Mouse (Mus musculus): ENCODE measurements at regions not wholly inside any gene's neighbourhood (a gene's known extent, or its start where the extent isn't known, plus 50 kb on each side); places are given as distances from the start of the nearest gene placed in this dataset.

GRCm38 (mm10) chrX:12877506-12877905 lies 115.6 kb upstream of the Med14 start:
- Histone ChIP-seq H3K4me1 (ENCODE audit: control insufficient read depth, insufficient read depth, low read length) (no peaks in the 10 kb centered on the region), H3K9ac (ENCODE audit: low read length) (no peak overlapping the region), H3K4me2 (no peak overlapping the region), H3K27ac (ENCODE audit: low read depth, low read length) (no peak overlapping the region), H3K4me3 (ENCODE audit: low read depth, low read length) (no peak overlapping the region), H3K9me3 (ENCODE audit: control insufficient read depth, low read length) (no peaks in the 10 kb centered on the region), H3K36me3 (ENCODE audit: control insufficient read depth, insufficient read depth, low read length) (no peaks in the 10 kb centered on the region), H3K27me3 (ENCODE audit: control insufficient read depth, insufficient read depth, low read length) (no peaks in the 10 kb centered on the region)
- no peak for ATAC-seq (ENCODE audit: low FRiP score)
- WGBS = 37% methylated on average over 4 of the region's 4 CpGs
- DNase-seq (ENCODE audit: low spot score, missing footprints) = no peak

GRCm38 (mm10) chrX:12873698-12874144 lies 111.8 kb upstream of the Med14 start:
- Histone ChIP-seq H3K27ac (ENCODE audit: low read depth, low read length) (peak overlapping the region; percentile 72), H3K36me3 (ENCODE audit: control insufficient read depth, insufficient read depth, low read length) (no peaks in the 10 kb centered on the region), H3K4me2 (peak overlapping the region; percentile 26; the same call in 1 of the 2 replicates), H3K27me3 (ENCODE audit: control insufficient read depth, insufficient read depth, low read length) (no peaks in the 10 kb centered on the region), H3K4me3 (ENCODE audit: low read depth, low read length) (peak overlapping the region; percentile 23), H3K4me1 (ENCODE audit: control insufficient read depth, insufficient read depth, low read length) (no peaks in the 10 kb centered on the region), H3K9ac (ENCODE audit: low read length) (peak overlapping the region; percentile 45), H3K9me3 (ENCODE audit: control insufficient read depth, low read length) (no peaks in the 10 kb centered on the region)
- DNase-seq (ENCODE audit: low spot score, missing footprints) = peak; percentile 97
- 34% methylated on average over 22 of the region's 22 CpGs for WGBS
- peak; percentile 94 for ATAC-seq (ENCODE audit: low FRiP score)

- DNase-seq (ENCODE audit: low spot score, missing footprints) = no peak
- Histone ChIP-seq H3K9me3 (ENCODE audit: control insufficient read depth, low read length) (no peaks in the 10 kb centered on the region), H3K4me1 (ENCODE audit: control insufficient read depth, insufficient read depth, low read length) (no peaks in the 10 kb centered on the region), H3K27ac (ENCODE audit: low read depth, low read length) (peak overlapping the region; percentile 72), H3K4me2 (peak overlapping the region; percentile 26; the same call in 1 of the 2 replicates), H3K36me3 (ENCODE audit: control insufficient read depth, insufficient read depth, low read length) (no peaks in the 10 kb centered on the region), H3K4me3 (ENCODE audit: low read depth, low read length) (peak overlapping the region; percentile 23; the same call in 1 of the 2 replicates), H3K9ac (ENCODE audit: low read length) (peak overlapping the region; percentile 45), H3K27me3 (ENCODE audit: control insufficient read depth, insufficient read depth, low read length) (no peaks in the 10 kb centered on the region)
- ATAC-seq (ENCODE audit: low FRiP score) = peak; percentile 64
- 28% methylated on average over 6 of the region's 6 CpGs for WGBS
These were observed 111.4 kb upstream of the Med14 start for GRCm38 (mm10) chrX:12873230-12873629.

GRCm38 (mm10) chrX:12866885-12867498 lies 105.1 kb upstream of the Med14 start:
- H3K9me3 ChIP-seq (ENCODE audit: control insufficient read depth, low read length) = no peaks in the 10 kb centered on the region
- WGBS = 94% methylated on average over 5 of the region's 5 CpGs
- no peaks in the 10 kb centered on the region for H3K4me1 ChIP-seq (ENCODE audit: control insufficient read depth, insufficient read depth, low read length)
- no peak overlapping the region for H3K9ac ChIP-seq (ENCODE audit: low read length)
- H3K27ac ChIP-seq (ENCODE audit: low read depth, low read length) = no peak overlapping the region
- ATAC-seq (ENCODE audit: low FRiP score) = no peak
- H3K4me3 ChIP-seq (ENCODE audit: low read depth, low read length) = no peak overlapping the region
- no peak for DNase-seq (ENCODE audit: low spot score, missing footprints)
- no peaks in the 10 kb centered on the region for H3K36me3 ChIP-seq (ENCODE audit: control insufficient read depth, insufficient read depth, low read length)
- no peak overlapping the region for H3K4me2 ChIP-seq
- no peaks in the 10 kb centered on the region for H3K27me3 ChIP-seq (ENCODE audit: control insufficient read depth, insufficient read depth, low read length)

GRCm38 (mm10) chrX:12866176-12866575 lies 104.3 kb upstream of the Med14 start:
- Histone ChIP-seq H3K4me3 (ENCODE audit: low read depth, low read length) (no peak overlapping the region), H3K4me2 (no peak overlapping the region), H3K36me3 (ENCODE audit: control insufficient read depth, insufficient read depth, low read length) (no peaks in the 10 kb centered on the region), H3K9ac (ENCODE audit: low read length) (no peak overlapping the region), H3K27me3 (ENCODE audit: control insufficient read depth, insufficient read depth, low read length) (no peaks in the 10 kb centered on the region), H3K9me3 (ENCODE audit: control insufficient read depth, low read length) (no peaks in the 10 kb centered on the region), H3K4me1 (ENCODE audit: control insufficient read depth, insufficient read depth, low read length) (no peaks in the 10 kb centered on the region), H3K27ac (ENCODE audit: low read depth, low read length) (no peak overlapping the region)
- DNase-seq (ENCODE audit: low spot score, missing footprints) (no peak), ATAC-seq (ENCODE audit: low FRiP score) (no peak)
- 92% methylated on average over 3 of the region's 3 CpGs for WGBS

- 75% methylated on average over 6 of the region's 6 CpGs for WGBS
- Histone ChIP-seq H3K4me2 (no peak overlapping the region), H3K4me3 (ENCODE audit: low read depth, low read length) (no peak overlapping the region), H3K9me3 (ENCODE audit: control insufficient read depth, low read length) (no peaks in the 10 kb centered on the region), H3K4me1 (ENCODE audit: control insufficient read depth, insufficient read depth, low read length) (peaks cover 5% of the 10 kb centered on the region; the same call in 1 of the 2 replicates), H3K27me3 (ENCODE audit: control insufficient read depth, insufficient read depth, low read length) (no peaks in the 10 kb centered on the region), H3K27ac (ENCODE audit: low read depth, low read length) (no peak overlapping the region), H3K36me3 (ENCODE audit: control insufficient read depth, insufficient read depth, low read length) (no peaks in the 10 kb centered on the region), H3K9ac (ENCODE audit: low read length) (no peak overlapping the region)
- no peak for DNase-seq (ENCODE audit: low spot score, missing footprints)
- ATAC-seq (ENCODE audit: low FRiP score) = no peak
These were observed 98.3 kb upstream of the Med14 start for GRCm38 (mm10) chrX:12860168-12860567.

GRCm38 (mm10) chrX:12858757-12859156 lies 96.9 kb upstream of the Med14 start:
- peak; percentile 20; the same call in 1 of the 2 replicates for ATAC-seq (ENCODE audit: low FRiP score)

GRCm38 (mm10) chrX:12857881-12858755 lies 96.2 kb upstream of the Med14 start:
- Histone ChIP-seq H3K4me2 (peak overlapping the region; percentile 34), H3K4me1 (ENCODE audit: control insufficient read depth, insufficient read depth, low read length) (peaks cover 5% of the 10 kb centered on the region; the same call in 1 of the 2 replicates), H3K4me3 (ENCODE audit: low read depth, low read length) (peak overlapping the region; percentile 14; the same call in 1 of the 2 replicates), H3K9me3 (ENCODE audit: control insufficient read depth, low read length) (no peaks in the 10 kb centered on the region), H3K36me3 (ENCODE audit: control insufficient read depth, insufficient read depth, low read length) (no peaks in the 10 kb centered on the region), H3K27me3 (ENCODE audit: control insufficient read depth, insufficient read depth, low read length) (no peaks in the 10 kb centered on the region), H3K27ac (ENCODE audit: low read depth, low read length) (peak overlapping the region; percentile 68), H3K9ac (ENCODE audit: low read length) (peak overlapping the region; percentile 34)
- 21% methylated on average over 17 of the region's 17 CpGs for WGBS
- DNase-seq (ENCODE audit: low spot score, missing footprints) (peak; percentile 91), ATAC-seq (ENCODE audit: low FRiP score) (peak; percentile 80)

More at GRCm38 (mm10) chrX:12858757-12859156, 96.9 kb upstream of the Med14 start:
- Histone ChIP-seq H3K9ac (ENCODE audit: low read length) (no peak overlapping the region), H3K27ac (ENCODE audit: low read depth, low read length) (peak overlapping the region; percentile 14; the same call in 1 of the 2 replicates), H3K36me3 (ENCODE audit: control insufficient read depth, insufficient read depth, low read length) (no peaks in the 10 kb centered on the region), H3K4me3 (ENCODE audit: low read depth, low read length) (no peak overlapping the region), H3K4me2 (peak overlapping the region; percentile 34), H3K9me3 (ENCODE audit: control insufficient read depth, low read length) (no peaks in the 10 kb centered on the region), H3K4me1 (ENCODE audit: control insufficient read depth, insufficient read depth, low read length) (peaks cover 5% of the 10 kb centered on the region; the same call in 1 of the 2 replicates), H3K27me3 (ENCODE audit: control insufficient read depth, insufficient read depth, low read length) (no peaks in the 10 kb centered on the region)
- WGBS = 54% methylated on average over 2 of the region's 2 CpGs
- DNase-seq (ENCODE audit: low spot score, missing footprints) = no peak

- Histone ChIP-seq H3K9ac (ENCODE audit: low read length) (no peak overlapping the region), H3K27ac (ENCODE audit: low read depth, low read length) (no peak overlapping the region), H3K4me1 (ENCODE audit: control insufficient read depth, insufficient read depth, low read length) (peaks cover 5% of the 10 kb centered on the region; the same call in 1 of the 2 replicates), H3K36me3 (ENCODE audit: control insufficient read depth, insufficient read depth, low read length) (no peaks in the 10 kb centered on the region), H3K4me2 (no peak overlapping the region), H3K4me3 (ENCODE audit: low read depth, low read length) (no peak overlapping the region), H3K9me3 (ENCODE audit: control insufficient read depth, low read length) (no peaks in the 10 kb centered on the region), H3K27me3 (ENCODE audit: control insufficient read depth, insufficient read depth, low read length) (no peaks in the 10 kb centered on the region)
- WGBS = 73% methylated on average over 4 of the region's 4 CpGs
- no peak for DNase-seq (ENCODE audit: low spot score, missing footprints)
- no peak for ATAC-seq (ENCODE audit: low FRiP score)
These were observed 93.6 kb upstream of the Med14 start for GRCm38 (mm10) chrX:12855425-12855824.
